17 mouse cellular contexts compared by ENCODE assay signal in genomic region chr15:31324551-31324950, GRCm38 (mm10). TPM values are rescaled to one million over a fixed set of nuclear protein-coding genes. Genes with fewer than 3 reads are reported as not detected.
A peak's percentile ranks its signal among the peaks of the same experiment; 100 is the strongest.
DNase-seq lines count a peak whose midpoint lies in the region; ATAC-seq and TF ChIP-seq lines count a peak whose summit lies in the region.
"Had no signal": no experiment of that assay in that cellular context is flagged by ENCODE, and none has a peak within 500 bp of the region (broad histone marks: within the 10 kb centered on the region; RNA-seq: fewer than 3 reads in every experiment).

No protein-coding gene starts in this region.

- no peak overlapping the region for H3K27ac ChIP-seq in kidney, adult 2 months (ENCODE audit: insufficient read depth, low read depth, low read length)
- H3K27ac ChIP-seq in midbrain, embryonic 16.5 days (ENCODE audit: low read length), result no peak overlapping the region
- no peak overlapping the region for H3K27ac ChIP-seq in midbrain, embryonic 14.5 days (replicated peaks; ENCODE audit: low read depth, low read length)
- no peak overlapping the region for H3K27ac ChIP-seq in hindbrain, postnatal 0 days
- H3K27ac ChIP-seq: forebrain, embryonic 15.5 days had no signal

- intact Hi-C loops in heart, postnatal 25 days (cut with DNase I), result no loop called here

- TF ChIP-seq POLR2A in kidney, adult 2 months (IDR thresholded peaks at IDR 0.05; ENCODE audit: low read depth, low read length), result no peak

- TF ChIP-seq CTCF in kidney, adult 2 months (conservative IDR thresholded peaks at IDR 0.05; ENCODE audit: insufficient read depth, insufficient read length, low read depth, low read length), result no peak
- no peak for TF ChIP-seq CTCF in hindbrain, postnatal 0 days (IDR thresholded peaks at IDR 0.05; ENCODE audit: low read depth)

- no peak overlapping the region for H3K4me2 ChIP-seq in midbrain, embryonic 16.5 days (ENCODE audit: low read length)
- no peak overlapping the region for H3K4me2 ChIP-seq in midbrain, embryonic 14.5 days (ENCODE audit: low read length)
- no peak overlapping the region for H3K4me2 ChIP-seq in hindbrain, postnatal 0 days (ENCODE audit: low read depth, low read length)
- H3K4me2 ChIP-seq: forebrain, embryonic 15.5 days had no signal

- H3K4me3 ChIP-seq in kidney, adult 2 months (ENCODE audit: insufficient read depth, low read depth, low read length), result no peak overlapping the region
- no peak overlapping the region for H3K4me3 ChIP-seq in midbrain, embryonic 16.5 days (ENCODE audit: low read depth, low read length)
- H3K4me3 ChIP-seq in midbrain, embryonic 14.5 days (replicated peaks; ENCODE audit: low read depth, low read length), result no peak overlapping the region
- no peak overlapping the region for H3K4me3 ChIP-seq in hindbrain, postnatal 0 days (ENCODE audit: low read length)
- H3K4me3 ChIP-seq: forebrain, embryonic 15.5 days had no signal

- DNase-seq in heart, adult 11 months, result peak; percentile 95
- no peak for DNase-seq in heart, postnatal 25 days (ENCODE audit: low spot score)
- peak; percentile 57 for DNase-seq in kidney, adult 2 months
- no peak for DNase-seq in kidney, adult 18-20 months
- no peak for DNase-seq in midbrain, embryonic 14.5 days
- DNase-seq in hindbrain, postnatal 0 days (ENCODE audit: low spot score), result peak; percentile 16
- DNase-seq: adrenal gland, adult 2 months; cerebellum, adult 11 months; cerebellum, postnatal 25 days; layer of hippocampus, postnatal 36 days; lung, adult 18-20 months; retina, postnatal 1 day; right cerebral cortex, postnatal 4 days had no signal

- H3K9me3 ChIP-seq in midbrain, embryonic 16.5 days (replicated peaks; ENCODE audit: control insufficient read depth, low read length, poor library complexity, severe bottlenecking), result no peaks in the 10 kb centered on the region
- H3K9me3 ChIP-seq in midbrain, embryonic 14.5 days (ENCODE audit: control insufficient read depth, low read length), result no peaks in the 10 kb centered on the region
- H3K9me3 ChIP-seq in hindbrain, postnatal 0 days (ENCODE audit: low read length), result no peaks in the 10 kb centered on the region
- H3K9me3 ChIP-seq: forebrain, embryonic 15.5 days had no signal

- 56% methylated on average over 13 of the region's 13 CpGs for WGBS in kidney, adult 2 months
- 74% methylated on average over 13 of the region's 13 CpGs for WGBS in midbrain, embryonic 16.5 days
- 76% methylated on average over 13 of the region's 13 CpGs for whole genome bisulfite sequencing in midbrain, embryonic 14.5 days
- 76% methylated on average over 13 of the region's 13 CpGs for WGBS in hindbrain, postnatal 0 days

- H3K27me3 ChIP-seq in kidney, adult 2 months (replicated peaks; ENCODE audit: control insufficient read depth, insufficient read depth, low read length), result no peaks in the 10 kb centered on the region
- H3K27me3 ChIP-seq in midbrain, embryonic 16.5 days (ENCODE audit: control insufficient read depth, insufficient read depth, low read depth, low read length), result no peaks in the 10 kb centered on the region
- no peaks in the 10 kb centered on the region for H3K27me3 ChIP-seq in midbrain, embryonic 14.5 days (ENCODE audit: control insufficient read depth, insufficient read depth, low read length)
- H3K27me3 ChIP-seq in hindbrain, postnatal 0 days (ENCODE audit: insufficient read depth, low read length), result no peaks in the 10 kb centered on the region
- H3K27me3 ChIP-seq: CH12.LX; forebrain, embryonic 15.5 days had no signal

- ATAC-seq in midbrain, embryonic 16.5 days, result peak; percentile 34; the same call in 1 of the 2 replicates
- ATAC-seq in midbrain, embryonic 14.5 days (ENCODE audit: low FRiP score, low TSS enrichment), result no peak
- ATAC-seq in hindbrain, postnatal 0 days, result 0 out of 2 replicates have a peak, but pooled peaks have one; percentile 14
- ATAC-seq in megakaryocyte, adult 5-6 weeks (ENCODE audit: poor library complexity, severe bottlenecking), result no peak
- ATAC-seq: forebrain, embryonic 15.5 days had no signal

- H3K9ac ChIP-seq in midbrain, embryonic 16.5 days (ENCODE audit: low read depth, low read length), result no peak overlapping the region
- no peak overlapping the region for H3K9ac ChIP-seq in midbrain, embryonic 14.5 days (replicated peaks; ENCODE audit: low read length)
- no peak overlapping the region for H3K9ac ChIP-seq in hindbrain, postnatal 0 days (replicated peaks; ENCODE audit: low read length)
- H3K9ac ChIP-seq: forebrain, embryonic 15.5 days had no signal

- H3K36me3 ChIP-seq in kidney, adult 2 months (ENCODE audit: control insufficient read depth, insufficient read depth, low read length), result no peaks in the 10 kb centered on the region; the same call in 1 of the 2 replicates
- no peaks in the 10 kb centered on the region for H3K36me3 ChIP-seq in midbrain, embryonic 16.5 days (ENCODE audit: control insufficient read depth, insufficient read depth, low read length)
- no peaks in the 10 kb centered on the region for H3K36me3 ChIP-seq in midbrain, embryonic 14.5 days (ENCODE audit: control insufficient read depth, insufficient read depth, low read length)
- H3K36me3 ChIP-seq in hindbrain, postnatal 0 days (ENCODE audit: insufficient read depth, low read length), result no peaks in the 10 kb centered on the region
- H3K36me3 ChIP-seq: forebrain, embryonic 15.5 days had no signal

- H3K4me1 ChIP-seq in kidney, adult 2 months (ENCODE audit: control insufficient read depth, insufficient read depth, low read length), result peaks cover 9% of the 10 kb centered on the region; the same call in 1 of the 2 replicates
- H3K4me1 ChIP-seq in midbrain, embryonic 16.5 days (ENCODE audit: control insufficient read depth, insufficient read depth, low read length), result no peaks in the 10 kb centered on the region
- 0 out of 2 replicates have a peak, but pooled peaks cover under 1% of the 10 kb centered on the region for H3K4me1 ChIP-seq in midbrain, embryonic 14.5 days (ENCODE audit: control insufficient read depth, insufficient read depth, low read length)
- H3K4me1 ChIP-seq in hindbrain, postnatal 0 days (ENCODE audit: insufficient read depth, low read length), result 0 out of 2 replicates have a peak, but pooled peaks cover 2% of the 10 kb centered on the region

RNA-seq across cellular contexts. Expression of gene Ankrd33b, which starts 43.0 kb away (rescaled TPM):
- total RNA-seq in heart, postnatal 25 days (2021), result 10 to 100 TPM; 22.6 to 23.2 TPM
- polyA plus RNA-seq in kidney, adult 2 months (2012; rRNA removed), result 21.8 and 26.9 TPM in 2 replicates
- 0.53 and 0.69 TPM in 2 replicates for polyA plus RNA-seq in midbrain, embryonic 16.5 days (2015; fragmentation: Nextera tagmentation; extraction: Ambion mirVana)
- polyA plus RNA-seq in midbrain, embryonic 14.5 days (2014; fragmentation: Nextera tagmentation; extraction: Ambion mirVana), result 0.18 and 0.64 TPM in 2 replicates
- total RNA-seq in hindbrain, postnatal 0 days (2014; rRNA removed), result 1.6 and 3.3 TPM in 2 replicates
- 1.2 and 1.6 TPM in 2 replicates for polyA plus RNA-seq in hindbrain, postnatal 0 days (2015; fragmentation: Nextera tagmentation; extraction: Ambion mirVana)
- total RNA-seq in megakaryocyte, adult 5-6 weeks (2015), result 4.8 and 5.1 TPM in 2 replicates
- total RNA-seq in megakaryocyte, adult 5-6 weeks (2017), result 5.8 and 9.1 TPM in 2 replicates

Comparison
In these comparisons a context has a peak if more than half of its experiments do, and no peak if none do; other contexts are left out.
1. DNase-seq: peak in heart, adult 11 months (single experiment), kidney, adult 2 months (single experiment) and hindbrain, postnatal 0 days (single experiment); none in heart, postnatal 25 days (single experiment), kidney, adult 18-20 months (single experiment) and midbrain, embryonic 14.5 days (single experiment).
2. ATAC-seq: peak in midbrain, embryonic 16.5 days (single experiment) and hindbrain, postnatal 0 days (single experiment); none in midbrain, embryonic 14.5 days (single experiment) and megakaryocyte, adult 5-6 weeks (single experiment).